Mouse (Mus musculus) heart, embryonic 16.5 days (tissue): ENCODE results near the gene Zkscan17. TPM values are rescaled to one million over a fixed set of nuclear protein-coding genes. Genes with fewer than 3 reads are reported as not detected.

Source experiments
- ATAC-seq: fragments of 200-750 bp; cut with Nextera tagmentation; replicated peaks from 2 replicates; pipeline ENCODE4 v1.8.0; 2017; ENCODE audit warnings: moderate number of reproducible peaks; ENCODE audit not compliant: insufficient read depth, low FRiP score; ENCODE audit errors: extremely low read depth
- H3K27ac ChIP-seq: fragments of 300-500 bp; sonication (generic); 2 replicates; pipeline ENCODE4 v1.5.1; 2014; ENCODE audit warnings: mild to moderate bottlenecking, low read length, control low read depth, moderate library complexity
- H3K27me3 ChIP-seq: fragments of 300-500 bp; sonication (generic); 2 replicates; pipeline ENCODE4 v1.6.1; 2014; ENCODE audit warnings: low read length, mixed read lengths; ENCODE audit not compliant: control insufficient read depth, insufficient read depth
- H3K36me3 ChIP-seq: fragments of 300-500 bp; sonication (generic); 2 replicates; pipeline ENCODE4 v1.6.1; 2014; ENCODE audit not compliant: control insufficient read depth, insufficient read depth
- H3K4me1 ChIP-seq: fragments of 300-500 bp; sonication (generic); 2 replicates; pipeline ENCODE4 v1.6.1; 2014; ENCODE audit warnings: low read length, mixed read lengths; ENCODE audit not compliant: control insufficient read depth, insufficient read depth
- H3K4me2 ChIP-seq: fragments of 300-500 bp; sonication (generic); 2 replicates; pipeline ENCODE4 v1.6.1; 2014; ENCODE audit warnings: low read depth, mild to moderate bottlenecking, control low read depth, low read length
- H3K4me3 ChIP-seq: fragments of 300-500 bp; sonication (generic); 2 replicates; pipeline ENCODE4 v1.5.1; 2014; ENCODE audit warnings: mild to moderate bottlenecking, control low read depth, low read length
- H3K9ac ChIP-seq: fragments of 300-500 bp; sonication (generic); 2 replicates; pipeline ENCODE4 v1.6.1; 2014; ENCODE audit warnings: low read length, control low read depth
- H3K9me3 ChIP-seq: fragments of 300-500 bp; sonication (generic); replicated peaks from 2 replicates; pipeline ENCODE4 v1.6.1; 2016; ENCODE audit warnings: low read length; ENCODE audit not compliant: control insufficient read depth
- WGBS: fragments of 180-500 bp; shearing (Covaris S2); extraction: QIAGEN DNeasy Blood & Tissue Kit; methylation state at CpG from one replicate; pipeline ENCODE4 v1.1.7; 2014; 5-methylcytosine and 5-hydroxymethylcytosine counted together
- polyA plus RNA-seq: library from polyadenylated mRNA; unstranded; fragments of >200 nt; fragmentation: Nextera tagmentation; extraction: Ambion mirVana; gene quantifications from 2 replicates; pipeline ENCODE4 v1.2.1, GENCODE M21; 2015

Gene Zkscan17
- polyA plus RNA-seq, 1 experiment from 2014 or later, result 15.0 TPM

- WGBS, result 67% methylated on average over 5 of the region's 5 CpGs
Measured at GRCm38 (mm10) chr11:59530221-59530620, 3.7 kb upstream of the Zkscan17 start.

GRCm38 (mm10) chr11:59525237-59525636 lies 1.3 kb downstream of the Zkscan17 start:
- 9% methylated on average over 10 of the region's 10 CpGs for WGBS
- ATAC-seq, result no peak
- H3K36me3 ChIP-seq, result no peaks in the 10 kb centered on the region

More at GRCm38 (mm10) chr11:59530221-59530620, 3.7 kb upstream of the Zkscan17 start:
- Histone ChIP-seq H3K4me2 (no peak overlapping the region), H3K9me3 (no peaks in the 10 kb centered on the region), H3K4me1 (no peaks in the 10 kb centered on the region; the same call in 1 of the 2 replicates), H3K27ac (no peak overlapping the region), H3K27me3 (no peaks in the 10 kb centered on the region), H3K9ac (no peak overlapping the region), H3K36me3 (no peaks in the 10 kb centered on the region), H3K4me3 (no peak overlapping the region)
- ATAC-seq, result no peak

GRCm38 (mm10) chr11:59524150-59524549 lies 2.4 kb downstream of the Zkscan17 start:
- H3K4me1 ChIP-seq, result no peaks in the 10 kb centered on the region; the same call in 1 of the 2 replicates
- no peak overlapping the region for H3K4me2 ChIP-seq
- no peak for ATAC-seq
- no peak overlapping the region for H3K9ac ChIP-seq
- WGBS, result 93% methylated on average over 2 of the region's 2 CpGs
- peaks cover 4% of the 10 kb centered on the region; the same call in 1 of the 2 replicates for H3K9me3 ChIP-seq
- no peaks in the 10 kb centered on the region for H3K27me3 ChIP-seq
- H3K4me3 ChIP-seq, result no peak overlapping the region
- H3K36me3 ChIP-seq, result no peaks in the 10 kb centered on the region
- no peak overlapping the region for H3K27ac ChIP-seq

More at GRCm38 (mm10) chr11:59525237-59525636, 1.3 kb downstream of the Zkscan17 start:
- Histone ChIP-seq H3K4me3 (no peak overlapping the region), H3K27ac (no peak overlapping the region), H3K4me2 (no peak overlapping the region), H3K27me3 (no peaks in the 10 kb centered on the region), H3K9me3 (peaks cover 4% of the 10 kb centered on the region; the same call in 1 of the 2 replicates), H3K9ac (no peak overlapping the region), H3K4me1 (no peaks in the 10 kb centered on the region)

- H3K4me1 ChIP-seq, result no peaks in the 10 kb centered on the region; the same call in 1 of the 2 replicates
- H3K9me3 ChIP-seq, result peaks cover 4% of the 10 kb centered on the region; the same call in 1 of the 2 replicates
- 59% methylated on average over 6 of the region's 6 CpGs for WGBS
- no peaks in the 10 kb centered on the region for H3K36me3 ChIP-seq
- H3K27me3 ChIP-seq, result no peaks in the 10 kb centered on the region
- H3K27ac ChIP-seq, result no peak overlapping the region
- no peak for ATAC-seq
- H3K9ac ChIP-seq, result no peak overlapping the region
- H3K4me2 ChIP-seq, result no peak overlapping the region
- no peak overlapping the region for H3K4me3 ChIP-seq
Measured at GRCm38 (mm10) chr11:59519741-59520495, 6.6 kb downstream of the Zkscan17 start.

GRCm38 (mm10) chr11:59518226-59518625 lies 8.3 kb downstream of the Zkscan17 start:
- no peaks in the 10 kb centered on the region for H3K36me3 ChIP-seq
- no peak overlapping the region for H3K4me2 ChIP-seq
- no peak overlapping the region for H3K27ac ChIP-seq
- H3K9ac ChIP-seq, result no peak overlapping the region
- no peak for ATAC-seq
- H3K4me1 ChIP-seq, result no peaks in the 10 kb centered on the region; the same call in 1 of the 2 replicates
- H3K9me3 ChIP-seq, result no peaks in the 10 kb centered on the region
- no peak overlapping the region for H3K4me3 ChIP-seq
- H3K27me3 ChIP-seq, result no peaks in the 10 kb centered on the region
- WGBS, result 40% methylated on average over 10 of the region's 10 CpGs

- H3K4me1 ChIP-seq, result no peaks in the 10 kb centered on the region; the same call in 1 of the 2 replicates
- no peak overlapping the region for H3K4me2 ChIP-seq
- no peaks in the 10 kb centered on the region for H3K27me3 ChIP-seq
- 94% methylated on average over 1 of the region's 1 CpGs for WGBS
- H3K9ac ChIP-seq, result no peak overlapping the region
- no peak for ATAC-seq
- no peaks in the 10 kb centered on the region for H3K36me3 ChIP-seq
- no peak overlapping the region for H3K27ac ChIP-seq
- no peaks in the 10 kb centered on the region for H3K9me3 ChIP-seq
- no peak overlapping the region for H3K4me3 ChIP-seq
Measured at GRCm38 (mm10) chr11:59517441-59517840, 9.1 kb downstream of the Zkscan17 start.

GRCm38 (mm10) chr11:59514789-59515188 lies 11.8 kb downstream of the Zkscan17 start:
- H3K4me2 ChIP-seq, result no peak overlapping the region
- peak overlapping the region; percentile 62 for H3K27ac ChIP-seq
- no peak overlapping the region for H3K9ac ChIP-seq
- no peak overlapping the region for H3K4me3 ChIP-seq
- no peaks in the 10 kb centered on the region for H3K9me3 ChIP-seq
- H3K36me3 ChIP-seq, result peaks cover 3% of the 10 kb centered on the region; the same call in 1 of the 2 replicates
- peak; percentile 33; the same call in 1 of the 2 replicates for ATAC-seq
- WGBS, result 47% methylated on average over 3 of the region's 3 CpGs
- H3K4me1 ChIP-seq, result no peaks in the 10 kb centered on the region; the same call in 1 of the 2 replicates
- no peaks in the 10 kb centered on the region for H3K27me3 ChIP-seq

GRCm38 (mm10) chr11:59514381-59514780 lies 12.2 kb downstream of the Zkscan17 start:
- H3K4me1 ChIP-seq, result no peaks in the 10 kb centered on the region
- WGBS, result 54% methylated on average over 6 of the region's 6 CpGs
- H3K36me3 ChIP-seq, result peaks cover 3% of the 10 kb centered on the region; the same call in 1 of the 2 replicates
- H3K4me3 ChIP-seq, result no peak overlapping the region
- H3K27ac ChIP-seq, result peak overlapping the region; percentile 62
- no peak overlapping the region for H3K9ac ChIP-seq
- ATAC-seq, result no peak
- H3K4me2 ChIP-seq, result no peak overlapping the region
- no peaks in the 10 kb centered on the region for H3K27me3 ChIP-seq
- H3K9me3 ChIP-seq, result no peaks in the 10 kb centered on the region

GRCm38 (mm10) chr11:59513556-59513955 lies 13.0 kb downstream of the Zkscan17 start:
- Histone ChIP-seq H3K4me1 (no peaks in the 10 kb centered on the region), H3K27ac (no peak overlapping the region), H3K27me3 (no peaks in the 10 kb centered on the region), H3K4me2 (no peak overlapping the region), H3K36me3 (peaks cover 3% of the 10 kb centered on the region; the same call in 1 of the 2 replicates), H3K9me3 (no peaks in the 10 kb centered on the region), H3K9ac (no peak overlapping the region), H3K4me3 (no peak overlapping the region)
- ATAC-seq, result no peak
- WGBS, result 68% methylated on average over 3 of the region's 3 CpGs
